Mouse (Mus musculus): ENCODE results near the gene Helz. TPM values are rescaled to one million over a fixed set of nuclear protein-coding genes. Genes with fewer than 3 reads are reported as not detected.

The Helz gene
- polyA plus RNA-seq, 1 experiment from 2014 or later: 7.1 TPM

DNA sequence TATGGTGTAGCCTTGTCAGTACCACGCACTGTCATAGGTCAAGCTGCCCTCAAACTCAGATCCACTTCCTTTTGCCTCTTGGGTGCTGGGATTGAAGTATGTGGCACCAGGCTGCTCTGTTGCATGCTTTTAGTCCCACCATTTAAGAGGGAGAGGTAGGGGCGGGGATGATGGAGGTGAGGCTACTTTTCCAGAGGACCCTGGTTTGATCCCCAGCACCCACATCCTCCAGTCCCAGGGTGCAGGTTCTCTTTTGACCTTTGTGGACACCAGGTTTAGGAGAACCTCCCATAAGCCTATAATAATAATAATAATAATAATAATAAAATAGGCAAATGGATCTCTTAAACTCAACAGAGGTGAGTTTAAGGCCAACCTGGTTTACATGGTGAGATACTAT is 23.6 kb downstream of the Helz start:
- Histone ChIP-seq H3K9me3 (replicated peaks; ENCODE audit: control insufficient read depth, low read length) (no peaks in the 10 kb centered on the region), H3K4me3 (ENCODE audit: low read depth, low read length) (no peak overlapping the region), H3K4me1 (ENCODE audit: control insufficient read depth, low read depth, low read length) (peaks cover 9% of the 10 kb centered on the region), H3K27me3 (ENCODE audit: control insufficient read depth, insufficient read depth, low read depth, low read length) (no peaks in the 10 kb centered on the region), H3K27ac (ENCODE audit: low read length) (no peak overlapping the region), H3K4me2 (ENCODE audit: low read depth, low read length) (no peak overlapping the region), H3K9ac (ENCODE audit: low read depth, low read length) (no peak overlapping the region), H3K36me3 (ENCODE audit: control insufficient read depth, insufficient read depth) (peaks cover 2% of the 10 kb centered on the region; the same call in 1 of the 2 replicates)
- WGBS (ENCODE audit: insufficient replicate concordance): 71% methylated on average over 2 of the region's 2 CpGs
- no peak for ATAC-seq (ENCODE audit: low read depth)

GRCm38 (mm10) chr11:107572551-107572950 is 24.8 kb downstream of the Helz start:
- Histone ChIP-seq H3K36me3 (ENCODE audit: control insufficient read depth, insufficient read depth) (peaks cover 2% of the 10 kb centered on the region; the same call in 1 of the 2 replicates), H3K27me3 (ENCODE audit: control insufficient read depth, insufficient read depth, low read depth, low read length) (no peaks in the 10 kb centered on the region), H3K9me3 (replicated peaks; ENCODE audit: control insufficient read depth, low read length) (no peaks in the 10 kb centered on the region), H3K4me2 (ENCODE audit: low read depth, low read length) (no peak overlapping the region), H3K27ac (ENCODE audit: low read length) (no peak overlapping the region), H3K9ac (ENCODE audit: low read depth, low read length) (no peak overlapping the region), H3K4me1 (ENCODE audit: control insufficient read depth, low read depth, low read length) (peaks cover 9% of the 10 kb centered on the region), H3K4me3 (ENCODE audit: low read depth, low read length) (no peak overlapping the region)
- 65% methylated on average over 3 of the region's 3 CpGs for whole genome bisulfite sequencing (ENCODE audit: insufficient replicate concordance)
- ATAC-seq (ENCODE audit: low read depth): no peak

GRCm38 (mm10) chr11:107573061-107573692 is 25.4 kb downstream of the Helz start:
- H3K4me1 ChIP-seq (ENCODE audit: control insufficient read depth, low read depth, low read length): peaks cover 9% of the 10 kb centered on the region

GRCm38 (mm10) chr11:107573847-107574246 is 26.1 kb downstream of the Helz start:
- Histone ChIP-seq H3K36me3 (ENCODE audit: control insufficient read depth, insufficient read depth) (peaks cover 2% of the 10 kb centered on the region; the same call in 1 of the 2 replicates), H3K9me3 (replicated peaks; ENCODE audit: control insufficient read depth, low read length) (no peaks in the 10 kb centered on the region), H3K4me2 (ENCODE audit: low read depth, low read length) (no peak overlapping the region), H3K27ac (ENCODE audit: low read length) (peak overlapping the region; percentile 29), H3K4me1 (ENCODE audit: control insufficient read depth, low read depth, low read length) (peaks cover 9% of the 10 kb centered on the region), H3K4me3 (ENCODE audit: low read depth, low read length) (no peak overlapping the region), H3K27me3 (ENCODE audit: control insufficient read depth, insufficient read depth, low read depth, low read length) (no peaks in the 10 kb centered on the region), H3K9ac (ENCODE audit: low read depth, low read length) (no peak overlapping the region)
- 46% methylated on average over 6 of the region's 6 CpGs for WGBS (ENCODE audit: insufficient replicate concordance)
- ATAC-seq (ENCODE audit: low read depth): peak; percentile 66

More at GRCm38 (mm10) chr11:107573061-107573692, 25.4 kb downstream of the Helz start:
- Histone ChIP-seq H3K9ac (ENCODE audit: low read depth, low read length) (no peak overlapping the region), H3K4me3 (ENCODE audit: low read depth, low read length) (no peak overlapping the region), H3K4me2 (ENCODE audit: low read depth, low read length) (no peak overlapping the region), H3K27ac (ENCODE audit: low read length) (peak overlapping the region; percentile 29), H3K36me3 (ENCODE audit: control insufficient read depth, insufficient read depth) (peaks cover 2% of the 10 kb centered on the region; the same call in 1 of the 2 replicates), H3K27me3 (ENCODE audit: control insufficient read depth, insufficient read depth, low read depth, low read length) (no peaks in the 10 kb centered on the region), H3K9me3 (replicated peaks; ENCODE audit: control insufficient read depth, low read length) (no peaks in the 10 kb centered on the region)
- no peak for ATAC-seq (ENCODE audit: low read depth)
- 56% methylated on average over 11 of the region's 11 CpGs for WGBS (ENCODE audit: insufficient replicate concordance)

GRCm38 (mm10) chr11:107574811-107575705 is 27.3 kb downstream of the Helz start:
- Histone ChIP-seq H3K9me3 (replicated peaks; ENCODE audit: control insufficient read depth, low read length) (no peaks in the 10 kb centered on the region), H3K4me1 (ENCODE audit: control insufficient read depth, low read depth, low read length) (peaks cover 9% of the 10 kb centered on the region), H3K27ac (ENCODE audit: low read length) (no peak overlapping the region), H3K4me2 (ENCODE audit: low read depth, low read length) (no peak overlapping the region), H3K9ac (ENCODE audit: low read depth, low read length) (no peak overlapping the region), H3K27me3 (ENCODE audit: control insufficient read depth, insufficient read depth, low read depth, low read length) (no peaks in the 10 kb centered on the region), H3K4me3 (ENCODE audit: low read depth, low read length) (no peak overlapping the region), H3K36me3 (ENCODE audit: control insufficient read depth, insufficient read depth) (peaks cover 2% of the 10 kb centered on the region; the same call in 1 of the 2 replicates)
- 82% methylated on average over 20 of the region's 20 CpGs for WGBS (ENCODE audit: insufficient replicate concordance)
- no peak for ATAC-seq (ENCODE audit: low read depth)

GRCm38 (mm10) chr11:107576186-107576585 is 28.5 kb downstream of the Helz start:
- Histone ChIP-seq H3K9me3 (replicated peaks; ENCODE audit: control insufficient read depth, low read length) (no peaks in the 10 kb centered on the region), H3K27ac (ENCODE audit: low read length) (no peak overlapping the region), H3K4me3 (ENCODE audit: low read depth, low read length) (no peak overlapping the region), H3K36me3 (ENCODE audit: control insufficient read depth, insufficient read depth) (peaks cover 2% of the 10 kb centered on the region; the same call in 1 of the 2 replicates), H3K9ac (ENCODE audit: low read depth, low read length) (no peak overlapping the region), H3K4me1 (ENCODE audit: control insufficient read depth, low read depth, low read length) (peaks cover 9% of the 10 kb centered on the region), H3K27me3 (ENCODE audit: control insufficient read depth, insufficient read depth, low read depth, low read length) (no peaks in the 10 kb centered on the region), H3K4me2 (ENCODE audit: low read depth, low read length) (no peak overlapping the region)
- 85% methylated on average over 7 of the region's 7 CpGs for WGBS (ENCODE audit: insufficient replicate concordance)
- no peak for ATAC-seq (ENCODE audit: low read depth)

- no peaks in the 10 kb centered on the region for H3K9me3 ChIP-seq (replicated peaks; ENCODE audit: control insufficient read depth, low read length)
- H3K4me2 ChIP-seq (ENCODE audit: low read depth, low read length): no peak overlapping the region
- 80% methylated on average over 8 of the region's 8 CpGs for WGBS (ENCODE audit: insufficient replicate concordance)
- no peak for ATAC-seq (ENCODE audit: low read depth)
- no peak overlapping the region for H3K27ac ChIP-seq (ENCODE audit: low read length)
- H3K4me3 ChIP-seq (ENCODE audit: low read depth, low read length): no peak overlapping the region
- peaks cover 9% of the 10 kb centered on the region for H3K4me1 ChIP-seq (ENCODE audit: control insufficient read depth, low read depth, low read length)
- no peaks in the 10 kb centered on the region for H3K27me3 ChIP-seq (ENCODE audit: control insufficient read depth, insufficient read depth, low read depth, low read length)
- no peak overlapping the region for H3K9ac ChIP-seq (ENCODE audit: low read depth, low read length)
- H3K36me3 ChIP-seq (ENCODE audit: control insufficient read depth, insufficient read depth): peaks cover 2% of the 10 kb centered on the region; the same call in 1 of the 2 replicates
These were observed 29.7 kb downstream of the Helz start for GRCm38 (mm10) chr11:107577400-107577799.

DNA sequence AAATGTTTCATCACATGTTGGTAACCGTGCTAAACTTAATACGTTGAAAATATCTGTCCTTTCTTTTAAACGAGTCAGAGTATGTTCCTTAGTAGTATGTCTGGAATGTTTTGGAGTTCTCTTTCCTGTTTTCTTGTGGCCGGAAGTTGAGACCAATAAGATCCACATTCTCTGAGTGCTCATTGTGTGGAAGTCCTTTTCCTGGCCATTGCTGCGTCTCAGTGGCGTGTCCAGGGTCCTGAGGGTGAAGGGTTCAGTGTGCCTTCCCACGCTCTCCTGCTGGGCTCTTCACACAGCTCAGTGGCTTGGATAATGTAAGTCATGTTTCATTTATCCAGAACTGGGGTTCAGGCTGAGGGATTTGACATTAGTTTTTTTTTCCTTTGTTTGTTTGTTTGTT is 30.5 kb downstream of the Helz start:
- H3K4me3 ChIP-seq (ENCODE audit: low read depth, low read length): no peak overlapping the region
- H3K27me3 ChIP-seq (ENCODE audit: control insufficient read depth, insufficient read depth, low read depth, low read length): no peaks in the 10 kb centered on the region
- no peaks in the 10 kb centered on the region for H3K9me3 ChIP-seq (replicated peaks; ENCODE audit: control insufficient read depth, low read length)
- H3K27ac ChIP-seq (ENCODE audit: low read length): no peak overlapping the region
- H3K9ac ChIP-seq (ENCODE audit: low read depth, low read length): no peak overlapping the region
- peaks cover 7% of the 10 kb centered on the region for H3K4me1 ChIP-seq (ENCODE audit: control insufficient read depth, low read depth, low read length)
- H3K4me2 ChIP-seq (ENCODE audit: low read depth, low read length): no peak overlapping the region
- no peak for ATAC-seq (ENCODE audit: low read depth)
- 73% methylated on average over 7 of the region's 7 CpGs for WGBS (ENCODE audit: insufficient replicate concordance)
- peaks cover 2% of the 10 kb centered on the region; the same call in 1 of the 2 replicates for H3K36me3 ChIP-seq (ENCODE audit: control insufficient read depth, insufficient read depth)

- no peaks in the 10 kb centered on the region for H3K9me3 ChIP-seq (replicated peaks; ENCODE audit: control insufficient read depth, low read length)
- ATAC-seq (ENCODE audit: low read depth): no peak
- no peaks in the 10 kb centered on the region for H3K27me3 ChIP-seq (ENCODE audit: control insufficient read depth, insufficient read depth, low read depth, low read length)
- H3K4me1 ChIP-seq (ENCODE audit: control insufficient read depth, low read depth, low read length): no peaks in the 10 kb centered on the region
- no peak overlapping the region for H3K27ac ChIP-seq (ENCODE audit: low read length)
- H3K36me3 ChIP-seq (ENCODE audit: control insufficient read depth, insufficient read depth): no peaks in the 10 kb centered on the region; the same call in 1 of the 2 replicates
- WGBS (ENCODE audit: insufficient replicate concordance): 82% methylated on average over 4 of the region's 4 CpGs
- no peak overlapping the region for H3K4me2 ChIP-seq (ENCODE audit: low read depth, low read length)
- H3K9ac ChIP-seq (ENCODE audit: low read depth, low read length): no peak overlapping the region
- no peak overlapping the region for H3K4me3 ChIP-seq (ENCODE audit: low read depth, low read length)
These were observed 33.1 kb downstream of the Helz start for GRCm38 (mm10) chr11:107580786-107581185.
